Mouse (Mus musculus) midbrain, embryonic 11.5 days (tissue): Measurements from ENCODE around the gene Rbbp8nl. TPM values are rescaled to one million over a fixed set of nuclear protein-coding genes. Genes with fewer than 3 reads are reported as not detected.
A peak's percentile ranks its signal among the peaks of the same experiment; 100 is the strongest.

ENCODE experiments used
- ATAC-seq: fragments of 200-750 bp; cut with Nextera tagmentation; 2 replicates; pipeline ENCODE4 v1.8.0; 2017; ENCODE audit warnings: moderate TSS enrichment, moderate library complexity; ENCODE audit not compliant: low FRiP score
- DNase-seq: peaks from one replicate; pipeline ENCODE4 v3.0.0; 2015; ENCODE audit warnings: low spot score; ENCODE audit errors: missing footprints
- H3K27ac ChIP-seq: fragments of 300-500 bp; sonication (generic); 2 replicates; pipeline ENCODE4 v1.5.1; 2014; ENCODE audit warnings: low read depth, low read length
- H3K27me3 ChIP-seq: fragments of 300-500 bp; sonication (generic); 2 replicates; pipeline ENCODE4 v1.6.1; 2014; ENCODE audit warnings: mild to moderate bottlenecking, low read length, moderate library complexity, mixed read lengths; ENCODE audit not compliant: control insufficient read depth, insufficient read depth
- H3K36me3 ChIP-seq: fragments of 300-500 bp; sonication (generic); 2 replicates; pipeline ENCODE4 v1.6.1; 2014; ENCODE audit warnings: mild to moderate bottlenecking, low read length, moderate library complexity, mixed read lengths; ENCODE audit not compliant: control insufficient read depth, insufficient read depth
- H3K4me1 ChIP-seq: fragments of 300-500 bp; sonication (generic); 2 replicates; pipeline ENCODE4 v1.6.1; 2014; ENCODE audit warnings: low read length; ENCODE audit not compliant: control insufficient read depth, insufficient read depth
- H3K4me2 ChIP-seq: fragments of 300-500 bp; sonication (generic); 2 replicates; pipeline ENCODE4 v1.6.1; 2014; ENCODE audit warnings: mild to moderate bottlenecking, moderate library complexity
- H3K4me3 ChIP-seq: fragments of 300-500 bp; sonication (generic); 2 replicates; pipeline ENCODE4 v1.5.1; 2014; ENCODE audit warnings: low read depth, low read length
- H3K9ac ChIP-seq: fragments of 300-500 bp; sonication (generic); 2 replicates; pipeline ENCODE4 v1.6.1; 2014; ENCODE audit warnings: low read length
- H3K9me3 ChIP-seq: fragments of 300-500 bp; sonication (generic); 2 replicates; pipeline ENCODE4 v1.6.1; 2016; ENCODE audit warnings: low read length; ENCODE audit not compliant: control insufficient read depth
- WGBS: fragments of 180-500 bp; shearing (Covaris S2); extraction: QIAGEN DNeasy Blood & Tissue Kit; methylation state at CpG from one replicate; pipeline ENCODE4 v1.1.7; 2014; 5-methylcytosine and 5-hydroxymethylcytosine counted together
- polyA plus RNA-seq: library from polyadenylated mRNA; unstranded; fragments of >200 nt; fragmentation: Nextera tagmentation; extraction: Ambion mirVana; gene quantifications from 2 replicates; pipeline ENCODE4 v1.2.1, GENCODE M21; 2014

Gene Rbbp8nl
- polyA plus RNA-seq, 1 experiment from 2014 or later: not detected

- WGBS: 61% methylated on average over 4 of the region's 4 CpGs
- Histone ChIP-seq H3K4me1 (peaks cover 11% of the 10 kb centered on the region), H3K9me3 (no peaks in the 10 kb centered on the region), H3K27me3 (no peaks in the 10 kb centered on the region), H3K4me3 (no peak overlapping the region), H3K9ac (no peak overlapping the region), H3K4me2 (no peak overlapping the region), H3K27ac (no peak overlapping the region), H3K36me3 (no peaks in the 10 kb centered on the region)
- no peak for ATAC-seq
- DNase-seq: no peak
These were observed 13.3 kb downstream of the Rbbp8nl start for GRCm38 (mm10) chr2:180276385-180276784.

DNA sequence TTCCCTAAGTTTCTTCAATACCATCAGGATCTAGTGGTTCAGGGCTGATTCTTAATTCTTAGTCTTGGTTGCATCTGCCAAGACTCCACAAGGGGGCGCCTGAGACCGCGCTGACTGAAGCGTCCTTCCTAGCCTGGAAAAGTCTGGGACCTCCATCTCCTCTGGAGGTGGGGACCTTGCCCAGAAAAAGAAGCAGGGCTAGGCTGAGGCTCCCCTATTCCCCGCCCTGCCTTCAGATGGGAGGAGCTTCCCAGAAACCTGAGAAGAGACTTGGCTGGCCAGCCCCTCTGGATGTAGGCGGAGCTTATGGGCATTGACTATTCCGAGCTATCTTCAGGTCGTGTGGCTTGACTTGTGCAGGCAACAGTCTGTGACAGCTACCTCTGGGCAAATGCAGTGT lies 13.8 kb downstream of the Rbbp8nl start:
- Histone ChIP-seq H3K9ac (no peak overlapping the region), H3K4me1 (peaks cover 13% of the 10 kb centered on the region), H3K9me3 (no peaks in the 10 kb centered on the region), H3K36me3 (no peaks in the 10 kb centered on the region), H3K27ac (no peak overlapping the region), H3K4me2 (no peak overlapping the region), H3K27me3 (no peaks in the 10 kb centered on the region), H3K4me3 (no peak overlapping the region)
- ATAC-seq: peak; percentile 39
- 3% methylated on average over 8 of the region's 8 CpGs for WGBS
- DNase-seq: peak; percentile 99

DNA sequence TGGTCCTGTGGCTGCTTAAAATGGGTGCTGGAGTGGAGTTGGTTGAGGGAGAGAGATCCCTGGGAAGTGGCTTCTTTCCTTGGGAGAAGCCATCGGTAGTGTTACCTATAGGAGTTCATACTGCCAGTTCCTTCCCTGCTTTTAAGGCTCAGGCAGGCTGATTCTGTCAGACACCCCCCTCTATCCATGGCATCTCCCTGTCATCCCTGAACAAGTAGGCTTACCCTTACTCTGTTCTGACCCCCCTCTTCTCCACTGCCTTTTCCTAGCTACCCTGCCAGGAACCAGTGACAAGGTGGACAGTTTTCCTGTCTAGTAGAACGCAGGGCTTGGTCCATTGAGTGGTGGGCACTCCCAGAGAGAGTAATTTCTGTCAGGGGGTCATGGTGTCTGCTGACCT lies 15.2 kb downstream of the Rbbp8nl start:
- 78% methylated on average over 2 of the region's 2 CpGs for WGBS

GRCm38 (mm10) chr2:180273394-180274244 lies 16.1 kb downstream of the Rbbp8nl start, which contains the start of gene Cables2:
TSS of gene Cables2 (minus strand) at chr2:180273496.
- Histone ChIP-seq H3K9me3 (no peaks in the 10 kb centered on the region), H3K4me3 (peak within 1 kb of the TSS; percentile 83), H3K4me2 (peak within 1 kb of the TSS; percentile 95), H3K9ac (peak within 1 kb of the TSS; percentile 91), H3K27ac (0 out of 2 replicates have a peak within 1 kb of the TSS, but pooled peaks have one; percentile 11), H3K27me3 (no peaks in the 10 kb centered on the region), H3K4me1 (peaks cover 14% of the 10 kb centered on the region), H3K36me3 (peaks cover 5% of the 10 kb centered on the region; the same call in 1 of the 2 replicates)
- peak; percentile 95 for ATAC-seq
- 7% methylated on average over 67 of the region's 68 CpGs for WGBS
- peak; percentile 99 for DNase-seq

More for the DNA sequence above, 15.2 kb downstream of the Rbbp8nl start:
- H3K4me2 ChIP-seq: no peak overlapping the region
- peaks cover 5% of the 10 kb centered on the region; the same call in 1 of the 2 replicates for H3K36me3 ChIP-seq
- H3K27ac ChIP-seq: no peak overlapping the region
- H3K9ac ChIP-seq: no peak overlapping the region
- ATAC-seq: no peak
- H3K4me3 ChIP-seq: no peak overlapping the region
- H3K9me3 ChIP-seq: no peaks in the 10 kb centered on the region
- no peak for DNase-seq
- no peaks in the 10 kb centered on the region for H3K27me3 ChIP-seq
- peaks cover 14% of the 10 kb centered on the region for H3K4me1 ChIP-seq

DNA sequence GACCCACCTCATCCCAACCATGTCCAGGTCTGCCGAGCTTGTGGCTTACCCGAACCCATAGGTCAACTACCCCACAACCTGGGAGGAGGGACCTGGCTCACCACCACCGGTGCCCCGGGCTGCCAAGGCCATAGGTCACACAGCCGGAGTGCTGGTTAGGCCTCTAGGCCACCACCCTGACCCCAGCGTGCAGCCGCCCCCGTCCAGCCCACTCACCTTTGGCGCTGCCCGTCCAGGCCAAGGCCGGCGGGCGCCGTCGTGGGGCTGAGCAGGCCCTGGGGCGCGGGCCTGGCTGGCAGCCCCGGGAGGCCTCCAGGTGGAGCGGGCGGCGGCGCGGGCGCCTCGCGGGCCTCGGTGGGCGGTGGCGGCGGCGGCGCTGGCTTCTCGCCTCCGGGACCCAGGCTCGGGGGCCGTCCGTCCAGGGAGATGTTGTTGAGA lies 16.8 kb downstream of the Rbbp8nl start:
- Histone ChIP-seq H3K4me1 (peaks cover 14% of the 10 kb centered on the region), H3K9me3 (no peaks in the 10 kb centered on the region), H3K27ac (0 out of 2 replicates have a peak overlapping the region, but pooled peaks have one; percentile 11), H3K4me2 (peak overlapping the region; percentile 95), H3K4me3 (peak overlapping the region; percentile 83), H3K9ac (peak overlapping the region; percentile 91), H3K27me3 (no peaks in the 10 kb centered on the region), H3K36me3 (peaks cover 5% of the 10 kb centered on the region; the same call in 1 of the 2 replicates)
- WGBS: under 1% methylated on average over 18 of the region's 37 CpGs
- ATAC-seq: peak; percentile 60
- DNase-seq: peak; percentile 87

DNA sequence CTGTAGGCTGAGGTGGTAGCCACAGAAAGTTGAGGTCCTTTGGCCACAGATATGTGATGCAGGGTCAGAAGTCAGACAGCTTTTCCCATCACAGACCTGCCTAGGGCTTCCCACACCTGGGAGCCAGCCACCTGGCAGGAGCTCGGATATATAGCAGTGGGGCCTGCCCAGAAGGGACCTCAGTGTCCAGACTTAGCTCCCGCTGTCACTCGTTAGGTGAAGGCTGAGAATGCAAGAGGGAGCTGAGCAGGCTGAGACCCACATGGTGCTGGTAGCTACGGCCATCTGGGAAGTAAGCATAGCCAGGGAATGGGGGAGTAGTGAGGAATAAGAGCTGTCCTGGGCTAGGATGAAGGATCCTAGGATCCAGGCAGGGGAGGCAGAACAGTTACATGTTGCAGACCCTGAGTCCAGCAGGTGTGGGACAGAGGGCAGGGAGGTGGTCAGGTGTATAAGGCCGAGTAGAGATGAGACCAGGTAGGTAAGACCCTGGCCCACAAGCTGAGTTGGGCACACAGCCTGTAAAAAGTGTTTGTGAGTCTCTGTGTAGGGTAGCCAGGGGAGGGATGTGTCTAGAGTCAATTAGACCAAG lies 17.8 kb downstream of the Rbbp8nl start:
- WGBS: 83% methylated on average over 5 of the region's 5 CpGs
- Histone ChIP-seq H3K4me1 (peaks cover 14% of the 10 kb centered on the region), H3K9ac (0 out of 2 replicates have a peak overlapping the region, but pooled peaks have one; percentile 4)

GRCm38 (mm10) chr2:180270537-180271255 lies 19.0 kb downstream of the Rbbp8nl start:
- Histone ChIP-seq H3K9ac (no peak overlapping the region), H3K27me3 (no peaks in the 10 kb centered on the region), H3K36me3 (peaks cover 5% of the 10 kb centered on the region; the same call in 1 of the 2 replicates)

More for the DNA sequence above, 17.8 kb downstream of the Rbbp8nl start:
- H3K4me2 ChIP-seq: peak overlapping the region; percentile 95
- ATAC-seq (no peak), DNase-seq (no peak)
- no peaks in the 10 kb centered on the region for H3K9me3 ChIP-seq
- no peaks in the 10 kb centered on the region for H3K27me3 ChIP-seq
- H3K36me3 ChIP-seq: peaks cover 5% of the 10 kb centered on the region; the same call in 1 of the 2 replicates
- H3K4me3 ChIP-seq: no peak overlapping the region
- H3K27ac ChIP-seq: no peak overlapping the region

DNA sequence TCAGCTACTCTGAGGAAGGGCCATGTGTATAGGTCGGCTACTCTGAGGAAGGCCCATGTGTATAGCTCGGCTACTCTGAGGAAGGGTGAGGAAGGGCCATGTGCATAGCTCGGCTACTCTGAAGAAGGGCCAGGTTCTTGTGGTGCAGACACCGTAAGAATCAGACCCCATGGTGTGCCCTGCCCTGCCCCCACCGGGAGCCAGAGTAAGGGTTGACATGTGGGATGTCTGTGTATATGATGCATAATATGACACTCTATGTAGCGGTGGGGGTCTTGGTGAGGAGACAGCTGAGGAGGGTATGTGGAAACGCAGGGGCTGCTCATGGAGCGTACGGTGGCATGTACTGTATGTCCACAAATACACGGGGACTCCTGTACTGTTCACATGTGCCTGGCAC lies 20.4 kb downstream of the Rbbp8nl start:
- peak; percentile 68 for DNase-seq
- 94% methylated on average over 10 of the region's 10 CpGs for WGBS
- H3K4me3 ChIP-seq: no peak overlapping the region
- H3K27ac ChIP-seq: no peak overlapping the region
- H3K36me3 ChIP-seq: peaks cover 5% of the 10 kb centered on the region
- no peaks in the 10 kb centered on the region for H3K27me3 ChIP-seq
- H3K9ac ChIP-seq: no peak overlapping the region
- no peak for ATAC-seq
- H3K4me2 ChIP-seq: no peak overlapping the region
- no peaks in the 10 kb centered on the region for H3K9me3 ChIP-seq
- H3K4me1 ChIP-seq: peaks cover 14% of the 10 kb centered on the region

More at GRCm38 (mm10) chr2:180270537-180271255, 19.0 kb downstream of the Rbbp8nl start:
- Histone ChIP-seq H3K4me3 (no peak overlapping the region), H3K9me3 (no peaks in the 10 kb centered on the region), H3K27ac (no peak overlapping the region), H3K4me2 (no peak overlapping the region), H3K4me1 (peaks cover 14% of the 10 kb centered on the region)
- ATAC-seq (no peak), DNase-seq (peak; percentile 21)
- WGBS: 86% methylated on average over 7 of the region's 7 CpGs
